11 mouse cellular contexts compared by ENCODE assay signal in genomic region chr1:52524150-52524549, GRCm38 (mm10). TPM values are rescaled to one million over a fixed set of nuclear protein-coding genes. Genes with fewer than 3 reads are reported as not detected.
DNase-seq lines count a peak whose midpoint lies in the region; ATAC-seq and TF ChIP-seq lines count a peak whose summit lies in the region.
"Had no signal": no experiment of that assay in that cellular context is flagged by ENCODE, and none has a peak within 500 bp of the region (broad histone marks: within the 10 kb centered on the region; RNA-seq: fewer than 3 reads in every experiment).

No protein-coding gene starts in this region.

- no peak for TF ChIP-seq CTCF in hindbrain, postnatal 0 days (IDR thresholded peaks at IDR 0.05; ENCODE audit: low read depth)

- DNase-seq in embryo, embryonic 10 days (ENCODE audit: low spot score): peak; percentile 7
- no peak for DNase-seq in embryo, embryonic 9.5 days (ENCODE audit: extremely low spot score)
- DNase-seq in embryonic facial prominence, embryonic 11.5 days (ENCODE audit: low spot score): peak; percentile 65
- peak; percentile 40 for DNase-seq in hindbrain, postnatal 0 days (ENCODE audit: low spot score)
- peak; percentile 24 for DNase-seq in midbrain, embryonic 14.5 days
- DNase-seq in spleen, postnatal 10 days (ENCODE audit: low spot score in 2 of 2): no peak
- no peak for DNase-seq in kidney, postnatal 4 days
- DNase-seq: lung, adult 18-20 months had no signal

- WGBS in embryonic facial prominence, embryonic 11.5 days: 44% methylated on average over 7 of the region's 7 CpGs
- WGBS in hindbrain, postnatal 0 days: 47% methylated on average over 7 of the region's 7 CpGs
- WGBS in midbrain, embryonic 14.5 days: 53% methylated on average over 7 of the region's 7 CpGs

- no peak overlapping the region for H3K27ac ChIP-seq in embryonic facial prominence, embryonic 11.5 days (replicated peaks; ENCODE audit: low read depth, low read length)
- no peak overlapping the region for H3K27ac ChIP-seq in hindbrain, postnatal 0 days
- H3K27ac ChIP-seq in midbrain, embryonic 14.5 days (replicated peaks; ENCODE audit: low read depth, low read length): no peak overlapping the region
- H3K27ac ChIP-seq: kidney, embryonic 15.5 days; neural tube, embryonic 12.5 days had no signal

- H3K27me3 ChIP-seq in embryonic facial prominence, embryonic 11.5 days (ENCODE audit: control insufficient read depth, insufficient read depth, low read length): no peaks in the 10 kb centered on the region
- H3K27me3 ChIP-seq in hindbrain, postnatal 0 days (ENCODE audit: insufficient read depth, low read length): no peaks in the 10 kb centered on the region
- no peaks in the 10 kb centered on the region for H3K27me3 ChIP-seq in midbrain, embryonic 14.5 days (ENCODE audit: control insufficient read depth, insufficient read depth, low read length)
- H3K27me3 ChIP-seq: kidney, embryonic 15.5 days; neural tube, embryonic 12.5 days had no signal

- H3K4me1 ChIP-seq in embryonic facial prominence, embryonic 11.5 days (ENCODE audit: control insufficient read depth, insufficient read depth, low read length): no peaks in the 10 kb centered on the region
- no peaks in the 10 kb centered on the region for H3K4me1 ChIP-seq in hindbrain, postnatal 0 days (ENCODE audit: insufficient read depth, low read length)
- no peaks in the 10 kb centered on the region for H3K4me1 ChIP-seq in midbrain, embryonic 14.5 days (ENCODE audit: control insufficient read depth, insufficient read depth, low read length)
- H3K4me1 ChIP-seq: kidney, embryonic 15.5 days; neural tube, embryonic 12.5 days had no signal

- H3K36me3 ChIP-seq in embryonic facial prominence, embryonic 11.5 days (replicated peaks; ENCODE audit: control insufficient read depth, insufficient read depth, low read depth, low read length): no peaks in the 10 kb centered on the region
- no peaks in the 10 kb centered on the region for H3K36me3 ChIP-seq in hindbrain, postnatal 0 days (ENCODE audit: insufficient read depth, low read length)
- H3K36me3 ChIP-seq in midbrain, embryonic 14.5 days (ENCODE audit: control insufficient read depth, insufficient read depth, low read length): no peaks in the 10 kb centered on the region
- H3K36me3 ChIP-seq: kidney, embryonic 15.5 days; neural tube, embryonic 12.5 days had no signal

- H3K9me3 ChIP-seq in embryonic facial prominence, embryonic 11.5 days (replicated peaks; ENCODE audit: control insufficient read depth, low read length): no peaks in the 10 kb centered on the region
- no peaks in the 10 kb centered on the region for H3K9me3 ChIP-seq in hindbrain, postnatal 0 days (ENCODE audit: low read length)
- no peaks in the 10 kb centered on the region for H3K9me3 ChIP-seq in midbrain, embryonic 14.5 days (ENCODE audit: control insufficient read depth, low read length)
- H3K9me3 ChIP-seq: kidney, embryonic 15.5 days; neural tube, embryonic 12.5 days had no signal

- H3K4me3 ChIP-seq in embryonic facial prominence, embryonic 11.5 days (ENCODE audit: low read depth, low read length): no peak overlapping the region
- H3K4me3 ChIP-seq in hindbrain, postnatal 0 days (ENCODE audit: low read length): no peak overlapping the region
- H3K4me3 ChIP-seq in midbrain, embryonic 14.5 days (replicated peaks; ENCODE audit: low read depth, low read length): no peak overlapping the region
- H3K4me3 ChIP-seq: kidney, embryonic 15.5 days; neural tube, embryonic 12.5 days had no signal

- H3K4me2 ChIP-seq in embryonic facial prominence, embryonic 11.5 days (ENCODE audit: low read depth, low read length): no peak overlapping the region
- no peak overlapping the region for H3K4me2 ChIP-seq in hindbrain, postnatal 0 days (ENCODE audit: low read depth, low read length)
- no peak overlapping the region for H3K4me2 ChIP-seq in midbrain, embryonic 14.5 days (ENCODE audit: low read length)
- H3K4me2 ChIP-seq: kidney, embryonic 15.5 days; neural tube, embryonic 12.5 days had no signal

- ATAC-seq in embryonic facial prominence, embryonic 11.5 days (replicated peaks; ENCODE audit: insufficient number of reproducible peaks, low FRiP score, low TSS enrichment, low read depth): 0 out of 2 replicates have a peak, but pooled peaks have one; percentile 44
- ATAC-seq in hindbrain, postnatal 0 days: peak; percentile 51; the same call in 1 of the 2 replicates
- 0 out of 2 replicates have a peak, but pooled peaks have one; percentile 22 for ATAC-seq in midbrain, embryonic 14.5 days (ENCODE audit: low FRiP score, low TSS enrichment)
- no peak for ATAC-seq in activated CD4-positive, CD25-positive, alpha-beta regulatory T cell, adult 4 months

- no peak overlapping the region for H3K9ac ChIP-seq in embryonic facial prominence, embryonic 11.5 days (replicated peaks; ENCODE audit: low read length)
- no peak overlapping the region for H3K9ac ChIP-seq in hindbrain, postnatal 0 days (replicated peaks; ENCODE audit: low read length)
- H3K9ac ChIP-seq in midbrain, embryonic 14.5 days (replicated peaks; ENCODE audit: low read length): no peak overlapping the region
- H3K9ac ChIP-seq: kidney, embryonic 15.5 days; neural tube, embryonic 12.5 days had no signal

RNA-seq across cellular contexts. Expression of gene Nab1, which starts 23.7 kb away (rescaled TPM):
- polyA plus RNA-seq in embryonic facial prominence, embryonic 11.5 days (2014; fragmentation: Nextera tagmentation; extraction: Ambion mirVana): 6.3 TPM in 2 replicates
- 15.7 and 15.8 TPM in 2 replicates for total RNA-seq in hindbrain, postnatal 0 days (2014; rRNA removed)
- 9.8 TPM in 2 replicates for polyA plus RNA-seq in hindbrain, postnatal 0 days (2015; fragmentation: Nextera tagmentation; extraction: Ambion mirVana)
- 5.3 and 6.0 TPM in 2 replicates for polyA plus RNA-seq in midbrain, embryonic 14.5 days (2014; fragmentation: Nextera tagmentation; extraction: Ambion mirVana)
- 10 to 100 TPM; 25.7 to 26.4 TPM for polyA plus RNA-seq in activated CD4-positive, CD25-positive, alpha-beta regulatory T cell, adult 4 months (2017; shearing (Covaris generic))

Comparison
In these comparisons a context has a peak if more than half of its experiments do, and no peak if none do; other contexts are left out.
1. DNase-seq: peak in embryo, embryonic 10 days (single experiment), embryonic facial prominence, embryonic 11.5 days (single experiment), hindbrain, postnatal 0 days (single experiment) and midbrain, embryonic 14.5 days (single experiment); none in embryo, embryonic 9.5 days (single experiment), spleen, postnatal 10 days (0 of 2) and kidney, postnatal 4 days (0 of 2).